ENCODE assay signal across 9 mouse cellular contexts in the genomic region with DNA sequence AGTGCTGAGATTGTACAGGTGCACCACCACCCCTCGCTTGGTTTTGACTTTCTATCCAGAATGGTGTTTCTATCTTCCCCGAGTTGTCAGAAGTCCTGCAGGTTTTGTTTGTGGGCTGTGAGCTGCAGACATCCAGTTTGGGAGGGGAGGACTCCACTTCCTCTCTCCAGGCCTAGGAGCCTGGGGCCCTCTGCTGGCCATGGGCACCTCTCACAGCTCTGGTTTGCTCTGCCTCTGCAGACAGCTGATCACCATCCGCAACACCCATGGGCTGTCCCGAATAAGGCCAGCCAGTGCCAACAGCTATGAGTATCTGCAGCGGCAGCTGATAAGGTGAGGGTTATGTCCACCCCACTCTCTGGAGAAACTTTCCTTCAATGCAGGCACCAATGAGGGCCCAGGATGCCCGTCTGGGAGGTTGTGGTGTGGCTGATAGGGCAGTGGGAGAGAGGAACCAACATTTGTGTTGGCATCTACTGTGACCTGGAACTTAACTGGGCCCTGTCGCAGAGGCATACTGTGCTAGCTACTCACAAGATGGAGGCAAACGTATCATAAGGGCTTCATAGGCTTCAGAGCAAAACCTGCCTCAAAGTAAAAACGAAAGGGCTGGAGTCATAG. TPM values are rescaled to one million over a fixed set of nuclear protein-coding genes. Genes with fewer than 3 reads are reported as not detected.
DNase-seq lines count a peak whose midpoint lies in the region; ATAC-seq and TF ChIP-seq lines count a peak whose summit lies in the region.
"Had no signal": no experiment of that assay in that cellular context is flagged by ENCODE, and none has a peak within 500 bp of the region (broad histone marks: within the 10 kb centered on the region; RNA-seq: fewer than 3 reads in every experiment).

No protein-coding gene starts in this region.

- ATAC-seq in intestine, postnatal 0 days: peak; percentile 50
- peak; percentile 73; the same call in 1 of the 2 replicates for ATAC-seq in midbrain, embryonic 16.5 days

- peak; percentile 93 for TF ChIP-seq CTCF in intestine, postnatal 0 days (IDR thresholded peaks at IDR 0.05; ENCODE audit: low read depth)

- H3K36me3 ChIP-seq in intestine, postnatal 0 days (ENCODE audit: control insufficient read depth, insufficient read depth): no peaks in the 10 kb centered on the region
- no peaks in the 10 kb centered on the region for H3K36me3 ChIP-seq in midbrain, embryonic 16.5 days (ENCODE audit: control insufficient read depth, insufficient read depth, low read length)
- H3K36me3 ChIP-seq: midbrain, embryonic 12.5 days had no signal

- H3K4me2 ChIP-seq in intestine, postnatal 0 days (replicated peaks; ENCODE audit: low read depth): no peak overlapping the region
- H3K4me2 ChIP-seq in midbrain, embryonic 16.5 days (ENCODE audit: low read length): no peak overlapping the region
- H3K4me2 ChIP-seq: midbrain, embryonic 12.5 days had no signal

- no peak overlapping the region for H3K27ac ChIP-seq in intestine, postnatal 0 days (ENCODE audit: low read depth, low read length)
- no peak overlapping the region for H3K27ac ChIP-seq in midbrain, embryonic 16.5 days (ENCODE audit: low read length)
- H3K27ac ChIP-seq: midbrain, embryonic 12.5 days had no signal

- no peaks in the 10 kb centered on the region for H3K9me3 ChIP-seq in intestine, postnatal 0 days (ENCODE audit: control insufficient read depth)
- H3K9me3 ChIP-seq in midbrain, embryonic 16.5 days (replicated peaks; ENCODE audit: control insufficient read depth, low read length, poor library complexity, severe bottlenecking): no peaks in the 10 kb centered on the region
- H3K9me3 ChIP-seq: midbrain, embryonic 12.5 days had no signal

- H3K4me1 ChIP-seq in intestine, postnatal 0 days (replicated peaks; ENCODE audit: control insufficient read depth, insufficient read depth, low read length): no peaks in the 10 kb centered on the region
- no peaks in the 10 kb centered on the region for H3K4me1 ChIP-seq in midbrain, embryonic 16.5 days (ENCODE audit: control insufficient read depth, insufficient read depth, low read length)
- H3K4me1 ChIP-seq: midbrain, embryonic 12.5 days had no signal

- DNase-seq in ovary, adult 18-20 months (ENCODE audit: low spot score): peak; percentile 78
- no peak for DNase-seq in ovary, postnatal 10 days (ENCODE audit: low spot score)
- peak; percentile 72 for DNase-seq in embryo, embryonic 11 days
- peak; percentile 98 for DNase-seq in heart, adult 11 months
- DNase-seq in liver: peak; percentile 67
- DNase-seq in spleen, postnatal 36 days (ENCODE audit: low spot score in 2 of 2): peak; percentile 72 to 74

- no peak overlapping the region for H3K4me3 ChIP-seq in intestine, postnatal 0 days (ENCODE audit: low read depth, low read length)
- no peak overlapping the region for H3K4me3 ChIP-seq in midbrain, embryonic 16.5 days (ENCODE audit: low read depth, low read length)
- H3K4me3 ChIP-seq: midbrain, embryonic 12.5 days had no signal

- no peak overlapping the region for H3K9ac ChIP-seq in intestine, postnatal 0 days (ENCODE audit: low read depth, low read length)
- no peak overlapping the region for H3K9ac ChIP-seq in midbrain, embryonic 16.5 days (ENCODE audit: low read depth, low read length)
- H3K9ac ChIP-seq: midbrain, embryonic 12.5 days had no signal

- WGBS in intestine, postnatal 0 days: 45% methylated on average over 9 of the region's 9 CpGs
- 56% methylated on average over 9 of the region's 9 CpGs for WGBS in midbrain, embryonic 16.5 days

- no peaks in the 10 kb centered on the region for H3K27me3 ChIP-seq in intestine, postnatal 0 days (replicated peaks; ENCODE audit: control insufficient read depth, insufficient read depth, low read length)
- no peaks in the 10 kb centered on the region for H3K27me3 ChIP-seq in midbrain, embryonic 16.5 days (ENCODE audit: control insufficient read depth, insufficient read depth, low read depth, low read length)
- H3K27me3 ChIP-seq: midbrain, embryonic 12.5 days had no signal

RNA-seq across cellular contexts. Expression of a gene that starts 17.1 kb away (rescaled TPM):
- 22.9 and 24.9 TPM in 2 replicates for polyA plus RNA-seq in intestine, postnatal 0 days (2015; fragmentation: Nextera tagmentation; extraction: Ambion mirVana)
- polyA plus RNA-seq in midbrain, embryonic 16.5 days (2015; fragmentation: Nextera tagmentation; extraction: Ambion mirVana): 54.9 and 63.3 TPM in 2 replicates

RNA-seq across cellular contexts. Expression of a gene that starts 23.1 kb away (rescaled TPM):
- 57.8 and 62.8 TPM in 2 replicates for polyA plus RNA-seq in intestine, postnatal 0 days (2015; fragmentation: Nextera tagmentation; extraction: Ambion mirVana)
- polyA plus RNA-seq in midbrain, embryonic 16.5 days (2015; fragmentation: Nextera tagmentation; extraction: Ambion mirVana): 118 and 126 TPM in 2 replicates

RNA-seq across cellular contexts. Expression of a gene that starts 27.8 kb away (rescaled TPM):
- polyA plus RNA-seq in intestine, postnatal 0 days (2015; fragmentation: Nextera tagmentation; extraction: Ambion mirVana): not detected in 2 replicates
- 0.26 and 0.36 TPM in 2 replicates for polyA plus RNA-seq in midbrain, embryonic 16.5 days (2015; fragmentation: Nextera tagmentation; extraction: Ambion mirVana)
